Mouse (Mus musculus): Measurements from ENCODE around the gene Rem1.
"Not testable (repeated sequence)": the region's sequence is repeated elsewhere in the genome, so short reads cannot be mapped to it uniquely, and the experiment has no call there.

The Rem1 gene

GRCm38 (mm10) chr2:152629239-152629638, 2.5 kb downstream of the Rem1 start:
- DNase-seq (ENCODE audit: low spot score) = no peak

- no peak for DNase-seq (ENCODE audit: low spot score)
Observed at GRCm38 (mm10) chr2:152629904-152630303, 3.2 kb downstream of the Rem1 start.

GRCm38 (mm10) chr2:152633334-152633733, 6.6 kb downstream of the Rem1 start:
- no peak for DNase-seq (ENCODE audit: low spot score)

DNA sequence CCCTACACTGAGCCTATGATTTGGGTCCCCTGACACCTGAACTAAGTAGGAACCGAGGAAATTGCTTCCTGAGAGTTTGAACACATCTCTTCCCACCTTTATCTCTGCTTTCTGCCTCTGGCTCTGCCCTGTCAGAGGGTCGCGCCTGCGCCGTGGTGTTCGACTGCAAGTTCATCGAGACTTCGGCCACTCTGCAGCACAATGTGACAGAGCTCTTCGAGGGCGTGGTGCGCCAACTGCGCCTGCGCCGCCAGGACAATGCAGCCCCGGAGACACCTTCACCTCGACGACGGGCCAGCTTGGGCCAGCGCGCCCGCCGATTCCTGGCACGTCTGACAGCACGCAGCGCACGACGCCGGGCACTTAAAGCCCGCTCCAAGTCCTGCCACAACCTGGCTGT, 7.6 kb downstream of the Rem1 start:
- DNase-seq (ENCODE audit: low spot score) = no peak

- DNase-seq (ENCODE audit: low spot score) = no peak
Observed at GRCm38 (mm10) chr2:152636246-152637005, 9.7 kb downstream of the Rem1 start.

- DNase-seq (ENCODE audit: low spot score) = no peak
Observed at GRCm38 (mm10) chr2:152637006-152637322, 10.2 kb downstream of the Rem1 start.

- DNase-seq (ENCODE audit: low spot score) = no peak
Observed at GRCm38 (mm10) chr2:152637381-152637780, 10.6 kb downstream of the Rem1 start.

GRCm38 (mm10) chr2:152638865-152639264, 12.1 kb downstream of the Rem1 start:
- DNase-seq (ENCODE audit: low spot score) = no peak

- no peak for DNase-seq (ENCODE audit: low spot score)
Observed at GRCm38 (mm10) chr2:152639406-152640113, 12.8 kb downstream of the Rem1 start.

DNA sequence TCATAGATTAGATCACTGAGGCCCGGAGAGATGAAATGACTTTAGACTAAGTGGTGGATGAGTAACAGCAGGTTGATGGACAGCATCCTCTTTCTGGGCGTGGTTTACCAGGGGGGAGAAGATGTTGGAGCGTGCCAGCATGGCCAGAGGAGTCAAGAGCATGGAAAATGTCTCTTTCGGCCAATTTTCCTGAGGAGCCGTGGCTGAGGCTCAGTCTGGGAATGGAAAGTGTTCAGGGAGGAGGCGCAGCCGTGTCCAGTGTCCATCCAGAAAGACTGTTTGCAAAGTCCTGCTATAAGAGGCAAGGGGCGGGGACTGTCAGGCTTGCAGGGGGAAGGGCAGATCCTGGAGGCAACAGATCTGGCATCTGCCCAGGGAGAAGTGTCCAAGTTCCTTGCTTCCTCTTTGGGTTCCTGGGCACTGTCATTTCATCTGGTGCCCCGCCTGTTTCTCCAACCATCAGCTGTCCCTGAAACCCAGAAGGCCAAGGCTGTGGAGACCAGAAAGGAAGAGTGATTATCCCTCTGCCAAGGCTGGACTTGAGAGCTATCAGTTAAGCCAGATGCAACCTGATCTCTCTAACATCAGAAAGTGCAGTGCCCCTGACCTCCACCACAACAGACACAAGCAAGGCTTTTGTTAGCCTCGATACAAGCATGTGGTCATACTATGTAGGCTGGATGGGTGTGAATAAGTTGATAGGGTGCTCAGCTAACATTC, 26.3 kb downstream of the Rem1 start:
- DNase-seq (ENCODE audit: low spot score) = no peak

DNA sequence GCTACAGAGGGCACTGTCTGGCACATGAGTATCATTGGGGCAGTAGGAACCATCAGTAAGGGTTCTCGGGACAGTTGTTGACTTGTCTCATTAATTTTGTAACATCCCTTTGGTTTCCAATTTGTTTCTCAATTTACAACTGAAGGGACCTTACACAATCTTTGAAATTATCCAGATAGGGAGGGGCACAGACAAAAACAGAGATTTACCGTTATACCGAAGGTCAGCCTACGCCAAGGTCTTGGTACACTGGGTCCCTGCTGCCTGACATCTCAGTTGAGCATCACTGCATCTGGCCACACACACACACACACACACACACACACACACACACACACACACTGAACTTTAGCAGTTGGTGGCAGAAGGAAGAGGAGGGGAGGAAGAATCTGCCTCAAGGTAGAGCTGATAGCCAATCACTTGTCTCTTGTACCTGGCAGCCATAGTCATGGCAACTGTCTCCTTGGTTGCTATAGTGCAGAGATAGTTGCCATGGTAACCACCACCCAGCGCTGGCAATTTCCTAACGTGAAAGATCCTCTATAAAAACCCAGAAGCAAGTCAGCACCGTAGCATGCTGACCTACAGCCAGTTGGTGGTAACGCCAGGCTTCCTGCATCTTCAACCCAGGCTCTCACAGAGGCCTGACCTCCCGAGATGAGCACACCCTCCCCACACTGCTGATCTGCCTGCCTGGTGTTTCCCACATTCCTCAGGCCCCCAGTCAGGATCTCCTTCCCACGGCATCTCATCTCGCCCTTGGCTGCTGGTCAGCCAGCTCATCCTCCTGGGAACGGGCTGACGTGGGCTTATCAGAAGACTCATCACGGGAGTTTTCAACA, 27.3 kb downstream of the Rem1 start:
- no peak for DNase-seq (ENCODE audit: low spot score)

DNA sequence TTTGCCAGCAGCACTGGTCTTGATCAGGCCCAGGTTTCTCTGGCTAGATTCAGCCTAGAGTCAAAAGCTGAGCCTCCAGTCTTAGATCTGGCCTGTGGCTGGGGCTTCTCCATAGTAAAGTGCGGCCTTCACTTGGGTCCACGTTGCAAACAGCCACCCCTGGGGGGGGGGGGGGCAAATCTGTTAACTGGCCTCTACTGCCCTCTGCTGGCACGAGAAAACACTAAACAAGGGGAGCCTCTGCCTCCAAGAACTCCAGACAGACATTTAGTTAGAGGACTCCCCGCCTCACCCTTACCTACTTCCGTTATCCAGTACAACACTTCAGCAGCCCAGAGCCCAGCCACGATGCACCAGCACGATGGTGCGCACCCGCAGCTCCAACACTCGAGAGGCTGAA, 30.6 kb downstream of the Rem1 start:
- DNase-seq (ENCODE audit: low spot score) = no peak

DNA sequence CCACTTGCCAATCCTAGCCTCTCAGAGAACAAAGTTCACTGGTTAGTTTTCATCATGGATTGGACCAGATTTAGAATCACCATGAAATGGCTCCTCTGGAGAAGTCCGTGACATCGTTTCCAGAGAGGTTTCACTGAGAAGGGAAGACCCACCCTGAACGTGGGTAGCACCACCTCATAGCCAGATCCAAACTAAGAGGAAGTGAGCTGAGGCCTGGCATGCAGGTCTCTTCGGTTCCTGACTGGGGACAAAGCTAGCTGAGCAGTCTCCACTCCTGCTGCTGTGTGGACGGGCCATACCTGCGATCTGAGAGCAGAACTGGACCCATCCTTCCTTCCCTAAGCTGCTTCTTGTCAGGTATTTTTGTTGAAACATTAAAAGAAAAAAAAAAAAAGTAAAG, 34.4 kb downstream of the Rem1 start:
- DNase-seq (ENCODE audit: low spot score) = no peak

DNA sequence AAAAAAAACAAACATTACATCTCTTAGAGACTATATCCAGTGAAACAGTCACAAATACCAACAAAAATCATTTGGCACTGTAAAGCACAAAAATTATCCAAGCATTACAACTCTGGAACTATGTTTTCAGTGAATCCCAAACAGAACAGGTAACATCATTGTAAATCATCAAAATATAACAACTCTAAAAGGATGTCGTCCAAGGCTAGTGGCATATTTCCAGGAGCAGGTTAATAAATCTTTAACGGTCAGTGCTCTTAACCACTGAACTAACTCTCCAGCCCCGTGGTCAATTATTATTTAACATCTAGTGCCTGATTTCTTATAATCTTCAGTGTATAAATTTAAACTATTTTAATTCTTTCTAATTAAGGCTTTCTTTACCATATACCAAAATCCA, 39.4 kb downstream of the Rem1 start:
- not testable (repeated sequence) for DNase-seq (ENCODE audit: low spot score)

DNA sequence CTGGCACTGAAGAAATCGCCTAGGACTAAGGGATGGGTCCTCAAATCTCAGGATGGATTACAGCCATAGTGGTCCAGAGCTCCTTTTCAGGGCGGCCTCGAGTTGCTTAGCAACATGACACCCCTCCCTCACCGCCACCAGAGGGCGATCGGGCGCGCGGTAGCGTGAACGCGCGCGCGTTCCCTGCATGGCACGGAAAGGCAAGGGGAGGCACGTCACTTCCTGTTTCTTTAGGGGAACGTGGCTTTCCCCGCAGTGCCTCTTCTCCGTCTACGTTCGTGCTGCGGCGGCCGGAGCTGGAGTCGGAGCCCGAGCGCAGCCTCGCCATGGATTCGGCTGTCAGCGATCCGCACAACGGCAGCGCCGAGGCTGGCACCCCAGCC, 42.5 kb downstream of the Rem1 start, which contains the start of gene H13:
TSS of gene H13 (plus strand) at position 206 of the 383 bp plus-strand sequence.
- peak; percentile 68 for DNase-seq (ENCODE audit: low spot score)

DNA sequence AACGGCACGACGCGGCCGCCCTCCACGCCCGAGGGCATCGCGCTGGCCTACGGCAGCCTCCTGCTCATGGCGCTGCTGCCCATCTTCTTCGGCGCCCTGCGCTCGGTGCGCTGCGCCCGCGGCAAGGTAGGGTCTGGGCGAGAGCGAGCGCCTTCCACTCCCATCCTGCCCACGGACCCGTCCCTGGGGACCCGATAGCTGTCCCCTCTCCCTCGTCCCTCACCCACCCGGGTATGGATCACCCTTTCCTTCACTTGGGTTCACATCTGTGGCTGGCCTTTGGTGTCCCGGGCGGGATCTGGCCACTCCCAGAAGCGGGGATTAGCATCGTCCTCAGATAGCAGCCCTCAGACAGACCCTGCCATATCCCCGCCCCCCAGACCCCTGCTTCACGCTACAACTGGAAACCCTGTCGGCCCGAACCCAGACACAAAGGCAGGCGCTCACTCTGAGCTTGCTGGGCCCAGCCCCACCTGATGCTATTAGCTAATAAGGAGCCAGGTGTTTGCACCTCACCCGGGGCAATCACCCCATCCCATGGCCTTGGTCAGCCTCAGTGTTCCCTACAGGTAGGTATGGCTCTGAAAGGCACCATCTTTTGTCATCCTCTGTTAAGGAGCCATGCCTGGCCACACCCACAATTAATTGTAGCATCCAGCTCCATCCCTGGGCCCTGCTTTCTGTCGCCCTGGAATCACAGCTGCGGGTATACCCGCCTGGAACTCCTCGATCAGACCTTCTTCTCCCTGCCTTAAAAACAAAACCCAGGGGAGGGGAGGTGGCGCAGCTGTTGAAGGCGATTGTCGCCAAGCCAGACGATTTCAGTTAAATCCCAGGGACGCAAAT, 43.1 kb downstream of the Rem1 start:
- no peak for DNase-seq (ENCODE audit: low spot score)

DNA sequence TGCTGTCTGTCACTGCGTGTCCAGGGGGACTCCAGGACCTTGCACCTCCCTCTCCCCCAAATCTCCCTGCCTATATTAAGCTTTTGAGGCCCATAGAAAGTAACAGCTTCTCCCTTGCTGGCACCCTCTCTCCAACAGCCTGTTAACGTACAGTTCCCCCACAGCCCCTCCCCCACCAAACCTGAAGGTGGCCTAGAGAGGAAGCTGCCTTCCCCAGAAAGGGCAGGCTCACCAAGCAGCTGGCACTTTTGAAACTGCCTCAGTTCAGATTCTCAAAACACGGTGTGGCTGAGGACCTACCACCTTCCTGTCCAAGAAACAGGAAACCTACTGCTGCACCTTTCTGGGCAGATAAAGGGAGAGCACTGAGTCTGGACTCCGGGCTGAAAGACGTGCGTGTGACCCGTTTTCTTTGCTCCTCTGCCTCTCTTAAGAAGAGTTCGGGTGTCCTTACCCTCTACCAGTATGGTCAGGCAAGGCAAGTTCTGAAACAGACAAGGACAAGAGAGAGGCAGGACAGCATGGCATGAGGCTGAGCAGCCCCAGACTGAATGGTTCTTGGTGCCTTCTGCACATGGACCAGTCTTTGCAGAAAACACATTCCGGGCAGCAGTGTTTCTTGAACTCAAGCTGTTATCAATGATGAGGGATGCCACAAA, 44.4 kb downstream of the Rem1 start:
- no peak for DNase-seq (ENCODE audit: low spot score)

DNA sequence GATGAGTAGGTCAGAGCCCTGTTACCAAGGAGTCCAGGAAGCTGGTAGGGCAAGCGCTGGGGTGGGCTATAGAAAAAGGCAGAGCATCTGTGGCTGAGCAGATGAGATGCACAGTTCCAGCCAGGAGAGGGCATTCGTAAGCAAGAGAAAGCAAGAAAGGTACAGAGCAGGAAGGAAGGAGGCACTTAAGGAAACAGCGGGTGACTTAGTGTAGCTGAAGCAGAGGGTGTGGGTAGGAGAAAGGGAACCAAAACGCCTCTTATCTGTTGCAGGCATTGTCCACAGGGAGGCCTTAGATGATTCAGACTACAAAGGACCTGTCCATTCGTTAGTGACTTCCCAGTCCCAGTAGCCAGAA, 44.9 kb downstream of the Rem1 start:
- no peak for DNase-seq (ENCODE audit: low spot score)

- no peak for DNase-seq (ENCODE audit: low spot score)
Observed at GRCm38 (mm10) chr2:152672166-152672565, 45.4 kb downstream of the Rem1 start.

GRCm38 (mm10) chr2:152674148-152674547, 47.4 kb downstream of the Rem1 start:
- DNase-seq (ENCODE audit: low spot score) = no peak
